Mouse (Mus musculus) stomach, adult 2 months (tissue): ENCODE measurements around the gene Sos1. TPM values are rescaled to one million over a fixed set of nuclear protein-coding genes. Genes with fewer than 3 reads are reported as not detected.

Source experiments
- polyA plus RNA-seq: library from polyadenylated mRNA; depleted of rRNA; stranded (reverse); fragments of >200 nt; gene quantifications from 2 replicates; pipeline ENCODE4 v1.2.3, GENCODE M21; 2012; rRNA removed

Sos1 gene
- 0.47 and 0.75 TPM in 2 replicates for polyA plus RNA-seq

GRCm38 (mm10) chr17:80480031-80480854, at the start of gene Sos1:
Sos1 (minus strand) TSS chr17:80480453.

GRCm38 (mm10) chr17:80372989-80373725, 107.1 kb downstream of the Sos1 start, which contains the start of gene Gm10190:
Gm10190 (minus strand) TSS chr17:80373541.

Other genes with a start within 250 kb of the Sos1 start
- 0.65 and 0.94 TPM in 2 replicates for gene Morn2, start 190.2 kb downstream of the Sos1 start, polyA plus RNA-seq
- gene Dhx57, start 190.0 kb downstream of the Sos1 start, polyA plus RNA-seq, result 1.6 and 2.0 TPM in 2 replicates
- 0.04 and 0.05 TPM in 2 replicates for gene Arhgef33, start 173.0 kb downstream of the Sos1 start, polyA plus RNA-seq
- not detected in 2 replicates for gene Gm10190, start 106.9 kb downstream of the Sos1 start, polyA plus RNA-seq
- 0.12 TPM in 1 of 2 replicates, not detected in the other for gene Cdkl4, start 97.4 kb upstream of the Sos1 start, polyA plus RNA-seq
- 13.7 and 28.5 TPM in 2 replicates for gene Map4k3, start 248.0 kb upstream of the Sos1 start, polyA plus RNA-seq